Mouse (Mus musculus): ENCODE data around the gene Gm7247.
"Not testable (repeated sequence)": the region's sequence is repeated elsewhere in the genome, so short reads cannot be mapped to it uniquely, and the experiment has no call there.

The Gm7247 gene

DNA sequence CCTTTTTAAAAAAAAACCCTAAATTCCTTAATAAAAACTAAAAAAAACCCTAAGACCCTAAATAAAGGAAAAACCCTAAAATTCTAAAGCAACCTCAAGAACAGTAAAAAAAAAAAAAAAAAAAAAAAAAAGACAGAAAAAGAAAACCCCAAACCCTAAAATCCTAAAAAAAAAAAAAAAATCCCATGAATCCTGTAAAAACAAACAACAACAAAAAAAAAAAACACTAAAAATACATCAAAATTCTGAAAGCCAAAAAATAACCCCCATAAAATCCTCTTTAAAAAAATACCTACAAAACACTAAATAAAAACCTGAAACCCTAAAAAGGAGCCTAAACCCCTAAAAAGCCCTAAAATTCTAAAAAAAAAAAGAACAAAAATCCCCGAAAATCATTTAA lies 135.4 kb downstream of the Gm7247 start:
- DNase-seq, result no peak

DNA sequence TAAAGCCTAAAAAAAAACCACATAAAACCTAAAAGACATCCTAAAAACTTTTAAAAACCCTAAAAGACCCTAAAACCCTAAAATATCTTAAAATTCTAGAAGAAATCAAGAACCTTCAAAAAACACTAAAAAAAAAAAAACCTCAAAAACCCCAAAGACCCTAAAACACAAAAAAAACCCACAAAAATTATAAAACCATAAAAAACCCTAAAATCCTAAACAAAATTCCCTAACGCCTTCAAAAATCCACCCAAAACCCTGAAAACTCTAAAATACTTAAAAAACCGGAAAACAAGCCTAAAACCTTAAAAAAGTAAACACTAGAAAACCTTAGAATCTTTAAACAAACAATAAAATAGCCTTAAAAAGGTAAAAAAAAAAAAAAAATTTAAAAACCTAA lies 136.4 kb downstream of the Gm7247 start:
- DNase-seq, result no peak

DNA sequence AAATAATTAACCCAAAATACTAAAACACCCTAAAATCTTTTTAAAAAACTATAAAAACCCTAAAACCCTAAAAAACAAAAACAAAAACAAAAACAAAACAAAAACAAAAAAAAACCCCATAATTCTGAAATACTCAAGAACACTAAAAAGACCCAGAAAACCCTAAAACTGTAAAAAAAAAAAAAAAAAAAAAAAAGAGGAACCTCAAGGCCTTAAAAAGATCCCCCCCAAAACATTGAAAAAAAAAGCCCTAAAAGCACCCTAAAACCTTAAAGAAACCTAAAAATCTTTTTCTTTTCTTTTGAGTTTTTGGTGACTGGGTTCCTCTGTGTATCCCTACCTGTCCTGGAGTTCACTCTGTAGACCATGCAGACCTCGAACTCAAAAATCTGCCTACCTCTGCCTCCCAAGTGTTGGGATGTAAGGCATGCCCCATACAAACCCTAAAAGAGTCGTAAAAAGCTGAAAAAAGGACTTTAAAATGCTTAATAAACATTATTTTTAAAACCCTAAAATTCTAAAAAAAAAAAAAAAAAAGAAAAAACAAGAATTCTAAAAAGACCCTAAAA lies 138.2 kb downstream of the Gm7247 start:
- no peak for DNase-seq

DNA sequence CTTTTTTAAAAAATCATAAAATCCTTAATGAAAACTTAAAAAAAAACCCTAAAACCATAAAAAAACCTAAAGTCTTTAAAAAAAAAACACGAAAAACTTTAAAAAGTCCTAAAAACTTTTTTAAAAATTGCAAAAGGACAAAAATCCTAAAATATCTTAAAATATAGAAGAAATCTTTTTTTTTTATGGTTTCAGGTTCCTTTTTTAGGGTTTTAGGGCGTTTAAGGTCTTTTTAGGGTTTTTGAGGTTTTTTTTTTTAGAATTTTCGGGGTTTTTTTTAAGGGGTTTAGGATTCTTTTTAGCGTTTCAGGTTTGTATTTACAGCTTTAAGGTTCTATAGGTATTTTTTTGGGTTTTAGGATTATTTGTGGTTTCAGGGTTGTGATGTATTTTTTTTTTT lies 138.9 kb downstream of the Gm7247 start:
- DNase-seq, result no peak

DNA sequence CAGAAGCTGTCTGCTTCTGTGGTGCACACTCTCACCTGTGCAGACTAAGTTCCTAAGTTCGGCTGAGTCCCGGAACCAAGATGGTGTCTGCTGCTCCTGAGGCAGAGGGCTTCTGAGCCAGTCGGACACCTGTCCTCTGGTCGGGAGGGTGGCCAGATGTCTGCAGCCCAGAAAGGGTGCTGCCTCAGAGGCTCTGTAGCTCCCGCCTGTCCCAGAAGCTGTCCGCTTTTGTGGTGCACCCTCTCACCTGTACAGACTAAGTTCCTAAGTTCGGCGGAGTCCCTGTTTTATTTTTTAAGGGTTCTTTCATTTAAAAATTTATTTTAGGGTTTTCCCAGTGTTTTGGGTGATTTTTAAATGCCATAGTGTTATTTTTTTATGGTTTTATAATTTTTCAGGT lies 145.9 kb downstream of the Gm7247 start:
- no peak for DNase-seq

DNA sequence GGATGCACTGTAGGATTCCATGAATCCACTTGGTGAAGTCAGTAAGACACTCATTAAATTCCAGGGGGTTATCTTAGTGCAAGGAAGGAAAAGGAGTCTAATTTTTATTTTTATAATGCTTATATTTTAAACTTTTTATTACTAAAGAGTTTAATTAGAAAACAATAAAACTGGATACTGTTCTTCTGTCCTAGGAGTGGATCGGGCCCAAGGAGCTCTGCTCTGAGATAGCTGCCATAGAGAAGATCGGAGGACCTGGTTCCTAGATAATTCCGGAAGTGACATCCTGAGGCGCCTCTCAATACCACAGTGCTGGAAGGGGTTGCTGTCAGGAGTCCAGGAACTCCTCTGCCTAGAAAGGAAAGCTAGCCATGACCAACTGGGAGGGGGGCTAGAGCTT lies 190.9 kb downstream of the Gm7247 start, which contains the start of gene Gm5622:
Gene Gm5622, plus strand, starts transcription at position 301 of the 400 bp plus-strand sequence.
- DNase-seq, result no peak

DNA sequence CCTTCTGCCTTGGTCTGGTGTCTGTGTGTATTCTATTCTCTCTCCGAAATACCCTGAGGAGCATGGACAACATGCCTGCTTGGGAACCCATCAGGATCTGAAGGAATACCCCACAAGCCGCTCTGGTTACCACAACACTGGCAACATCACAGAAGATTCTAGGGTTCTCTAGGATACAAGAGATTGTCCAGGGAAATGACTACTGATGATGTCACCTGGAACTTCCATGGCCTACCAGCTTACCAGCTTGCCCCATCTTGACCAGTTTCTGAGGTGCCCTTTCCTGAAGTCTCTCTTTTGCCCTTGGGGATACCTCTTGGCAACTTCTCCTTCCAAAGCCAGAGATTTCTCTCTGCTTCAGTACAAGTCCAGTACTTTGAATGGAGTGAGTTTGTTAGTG lies 212.4 kb downstream of the Gm7247 start, which contains the start of gene Gm17175:
Gene Gm17175, minus strand, starts transcription at position 101 of the 400 bp plus-strand sequence.
- DNase-seq, result not testable (repeated sequence)

DNA sequence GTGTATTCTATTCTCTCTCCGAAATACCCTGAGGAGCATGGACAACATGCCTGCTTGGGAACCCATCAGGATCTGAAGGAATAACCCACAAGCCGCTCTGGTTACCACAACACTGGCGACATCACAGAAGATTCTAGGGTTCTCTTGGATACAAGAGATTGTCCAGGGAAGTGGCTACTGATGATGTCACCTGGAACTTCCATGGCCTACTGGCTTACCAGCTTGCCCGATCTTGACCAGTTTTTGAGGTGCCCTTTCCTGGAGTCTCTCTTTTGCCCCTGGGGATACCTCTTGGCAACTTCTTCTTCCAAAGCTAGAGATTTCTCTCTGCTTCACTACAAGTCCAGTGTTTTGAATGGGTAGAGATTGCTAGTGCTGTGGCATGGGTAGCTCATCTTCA lies 230.5 kb downstream of the Gm7247 start, which contains the start of gene Gm17174:
Gene Gm17174, minus strand, starts transcription at position 101 of the 400 bp plus-strand sequence.
- not testable (repeated sequence) for DNase-seq

DNA sequence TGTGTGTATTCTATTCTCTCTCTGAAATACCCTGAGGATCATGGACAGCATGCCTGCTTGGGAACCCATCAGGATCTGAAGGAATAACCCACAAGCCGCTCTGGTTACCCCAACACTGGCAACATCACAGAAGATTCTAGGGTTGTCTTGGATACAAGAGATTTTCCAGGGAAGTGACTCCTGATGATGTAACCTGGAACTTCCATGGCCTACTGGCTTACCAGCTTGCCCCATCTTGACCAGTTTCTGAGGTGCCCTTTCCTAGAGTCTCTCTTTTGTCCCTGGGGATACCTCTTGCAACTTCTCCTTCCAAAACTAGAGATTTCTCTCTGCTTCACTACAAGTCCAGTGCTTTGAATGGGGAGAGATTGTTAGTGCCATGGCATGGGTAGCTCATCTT lies 249.7 kb downstream of the Gm7247 start, which contains the start of gene Gm17078:
Gene Gm17078, minus strand, starts transcription at position 101 of the 400 bp plus-strand sequence.
- no peak for DNase-seq
